Mouse (Mus musculus) heart, postnatal 0 days (tissue): ENCODE measurements around the gene 4930469K13Rik. TPM values are rescaled to one million over a fixed set of nuclear protein-coding genes. Genes with fewer than 3 reads are reported as not detected.
A peak's percentile ranks its signal among the peaks of the same experiment; 100 is the strongest.

ENCODE experiments used
- ATAC-seq: fragments of 200-750 bp; cut with Nextera tagmentation; 2 replicates; pipeline ENCODE4 v1.8.0; 2017; ENCODE audit warnings: low read depth, moderate number of reproducible peaks, moderate library complexity; ENCODE audit not compliant: insufficient read depth
- DNase-seq: peaks from one replicate; pipeline ENCODE4 v3.0.0-alpha.2; 2016; ENCODE audit warnings: low spot score
- H3K27ac ChIP-seq: fragments of 300-500 bp; sonication (generic); 2 replicates; pipeline ENCODE4 v1.5.1; 2014; ENCODE audit warnings: low read depth, mild to moderate bottlenecking
- H3K27me3 ChIP-seq: fragments of 300-500 bp; sonication (generic); 2 replicates; pipeline ENCODE4 v1.6.1; 2014; ENCODE audit warnings: low read length, mixed read lengths; ENCODE audit not compliant: control insufficient read depth, insufficient read depth
- H3K36me3 ChIP-seq: fragments of 300-500 bp; sonication (generic); replicated peaks from 2 replicates; pipeline ENCODE4 v1.6.1; 2014; ENCODE audit warnings: low read length, mixed read lengths; ENCODE audit not compliant: control insufficient read depth, insufficient read depth
- H3K4me1 ChIP-seq: fragments of 300-500 bp; sonication (generic); 2 replicates; pipeline ENCODE4 v1.6.1; 2014; ENCODE audit warnings: antibody characterized with exemption; ENCODE audit not compliant: control insufficient read depth, insufficient read depth
- H3K4me2 ChIP-seq: fragments of 300-500 bp; sonication (generic); 2 replicates; pipeline ENCODE4 v1.6.1; 2014; ENCODE audit warnings: low read depth, mild to moderate bottlenecking, low read length, moderate library complexity
- H3K4me3 ChIP-seq: fragments of 300-500 bp; sonication (generic); 2 replicates; pipeline ENCODE4 v1.5.1; 2014; ENCODE audit warnings: low read depth, low read length
- H3K9ac ChIP-seq: fragments of 300-500 bp; sonication (generic); replicated peaks from 2 replicates; pipeline ENCODE4 v1.6.1; 2014; ENCODE audit warnings: low read depth, low read length, mixed read lengths
- H3K9me3 ChIP-seq: fragments of 300-500 bp; sonication (generic); replicated peaks from 2 replicates; pipeline ENCODE4 v1.6.1; 2016; ENCODE audit warnings: low read length; ENCODE audit not compliant: control insufficient read depth
- CTCF ChIP-seq: IDR thresholded peaks from 2 replicates; pipeline ENCODE4 v1.5.1; 2016; ENCODE audit warnings: antibody characterized with exemption, control low read depth, low read depth
- EP300 ChIP-seq: IDR thresholded peaks from 2 replicates; pipeline ENCODE4 v1.6.1; 2016; ENCODE audit warnings: antibody characterized with exemption, low read depth
- WGBS: fragments of 180-500 bp; shearing (Covaris S2); extraction: QIAGEN DNeasy Blood & Tissue Kit; methylation state at CpG from one replicate; pipeline ENCODE4 v1.1.7; 2014; 5-methylcytosine and 5-hydroxymethylcytosine counted together
- polyA plus RNA-seq: library from polyadenylated mRNA; unstranded; fragments of >200 nt; fragmentation: Nextera tagmentation; extraction: Ambion mirVana; gene quantifications from 2 replicates; pipeline ENCODE4 v1.2.1, GENCODE M21; 2015
- total RNA-seq: library from RNA; depleted of rRNA; stranded (reverse); fragments of >200 nt; gene quantifications from 2 replicates; pipeline ENCODE4 v1.2.3, GENCODE M21; 2014; ENCODE audit warnings: low replicate concordance

Gene 4930469K13Rik
- total and polyA plus RNA-seq, 2 experiments from 2014 or later, result not detected

DNA sequence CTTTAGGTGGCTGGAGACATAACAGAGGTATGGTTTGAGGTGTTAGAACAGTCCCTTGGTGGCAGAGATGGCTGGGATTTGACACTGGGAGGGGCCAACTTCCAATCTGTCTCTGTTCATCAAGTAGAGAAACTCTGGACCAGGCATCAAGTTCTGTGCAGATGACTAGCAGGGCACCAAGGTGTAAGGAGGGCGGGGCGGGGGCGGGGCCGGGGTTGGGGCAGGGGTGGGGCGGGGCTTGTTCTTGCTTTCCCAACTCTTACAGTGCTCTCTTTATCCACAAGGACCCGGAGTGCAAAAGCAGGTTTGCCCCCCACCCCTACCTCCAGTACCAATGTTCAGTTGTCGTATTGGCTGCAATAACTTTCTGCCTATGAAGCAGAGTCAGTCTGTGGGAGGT is 136.2 kb downstream of the 4930469K13Rik start:
- TF ChIP-seq EP300 (no peak), CTCF (no peak)
- H3K4me2 ChIP-seq, result no peak overlapping the region
- 37% methylated on average over 7 of the region's 7 CpGs for WGBS
- DNase-seq (no peak), ATAC-seq (no peak)
- H3K27ac ChIP-seq, result no peak overlapping the region
- no peak overlapping the region for H3K9ac ChIP-seq
- no peaks in the 10 kb centered on the region for H3K9me3 ChIP-seq
- H3K27me3 ChIP-seq, result no peaks in the 10 kb centered on the region; the same call in 1 of the 2 replicates
- no peaks in the 10 kb centered on the region for H3K36me3 ChIP-seq
- no peaks in the 10 kb centered on the region for H3K4me1 ChIP-seq
- no peak overlapping the region for H3K4me3 ChIP-seq

DNA sequence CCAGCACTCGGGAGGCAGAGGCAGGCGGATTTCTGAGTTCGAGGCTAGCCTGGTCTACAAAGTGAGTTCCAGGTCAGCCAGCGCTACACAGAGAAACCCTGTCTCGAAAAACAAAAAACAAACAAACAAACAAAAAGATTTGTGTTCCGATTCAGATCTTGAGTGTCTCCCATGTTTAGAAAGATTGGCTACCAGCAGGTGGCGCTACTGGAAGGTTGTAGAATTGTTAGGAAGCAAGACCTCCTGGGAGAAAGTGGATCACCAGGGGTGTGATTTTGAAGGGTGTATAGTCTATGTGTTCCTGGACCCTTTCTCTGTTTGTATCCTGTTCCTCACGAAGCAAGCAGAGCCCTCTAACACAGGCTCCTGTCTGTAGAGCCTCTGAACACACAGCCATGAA is 139.6 kb downstream of the 4930469K13Rik start:
- Histone ChIP-seq H3K36me3 (no peaks in the 10 kb centered on the region), H3K4me3 (no peak overlapping the region), H3K4me1 (no peaks in the 10 kb centered on the region), H3K27ac (no peak overlapping the region), H3K4me2 (no peak overlapping the region), H3K27me3 (no peaks in the 10 kb centered on the region; the same call in 1 of the 2 replicates), H3K9ac (no peak overlapping the region), H3K9me3 (no peaks in the 10 kb centered on the region)
- TF ChIP-seq CTCF (peak; percentile 40), EP300 (no peak)
- no peak for ATAC-seq
- no peak for DNase-seq
- WGBS, result 73% methylated on average over 8 of the region's 8 CpGs

- TF ChIP-seq CTCF (no peak), EP300 (no peak)
- Histone ChIP-seq H3K9ac (no peak overlapping the region), H3K27ac (no peak overlapping the region), H3K27me3 (no peaks in the 10 kb centered on the region; the same call in 1 of the 2 replicates), H3K9me3 (no peaks in the 10 kb centered on the region), H3K36me3 (no peaks in the 10 kb centered on the region), H3K4me1 (no peaks in the 10 kb centered on the region), H3K4me2 (no peak overlapping the region), H3K4me3 (no peak overlapping the region)
- ATAC-seq, result no peak
- 85% methylated on average over 6 of the region's 6 CpGs for WGBS
- DNase-seq, result no peak
Observed at GRCm38 (mm10) chr11:33957595-33957994, 140.8 kb downstream of the 4930469K13Rik start.

- ATAC-seq, result no peak
- Histone ChIP-seq H3K9me3 (no peaks in the 10 kb centered on the region), H3K9ac (no peak overlapping the region), H3K36me3 (no peaks in the 10 kb centered on the region), H3K27ac (no peak overlapping the region), H3K4me3 (no peak overlapping the region), H3K4me1 (no peaks in the 10 kb centered on the region), H3K27me3 (no peaks in the 10 kb centered on the region; the same call in 1 of the 2 replicates), H3K4me2 (no peak overlapping the region)
- 57% methylated on average over 5 of the region's 5 CpGs for WGBS
- no peak for DNase-seq
- no peak for TF ChIP-seq EP300
- no peak for TF ChIP-seq CTCF
Observed at GRCm38 (mm10) chr11:33956623-33957022, 141.7 kb downstream of the 4930469K13Rik start.

DNA sequence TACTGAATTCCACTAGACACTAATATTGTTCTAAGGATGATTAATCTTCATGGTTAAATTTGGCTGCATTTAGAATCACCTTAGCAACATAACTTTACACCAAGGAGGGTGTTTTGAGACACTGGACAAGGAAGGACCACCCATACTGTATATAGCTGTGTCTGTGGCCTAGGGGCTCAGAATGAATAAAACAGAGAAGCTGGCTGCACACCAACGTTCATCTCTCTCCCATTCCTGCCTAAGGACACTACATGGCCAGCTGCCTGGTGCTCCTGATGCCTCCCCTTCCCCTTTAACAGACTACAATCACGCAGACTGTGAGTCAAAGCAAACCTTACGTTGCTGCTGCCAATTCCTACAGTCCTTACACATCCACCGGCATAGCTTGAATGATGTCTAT is 142.4 kb downstream of the 4930469K13Rik start:
- Histone ChIP-seq H3K36me3 (no peaks in the 10 kb centered on the region), H3K4me2 (no peak overlapping the region), H3K27ac (no peak overlapping the region), H3K27me3 (no peaks in the 10 kb centered on the region; the same call in 1 of the 2 replicates), H3K4me3 (no peak overlapping the region), H3K9me3 (no peaks in the 10 kb centered on the region), H3K9ac (no peak overlapping the region), H3K4me1 (no peaks in the 10 kb centered on the region)
- TF ChIP-seq CTCF (no peak), EP300 (no peak)
- WGBS, result 71% methylated on average over 4 of the region's 4 CpGs
- no peak for DNase-seq
- ATAC-seq, result no peak
